Mouse (Mus musculus): Measurements from ENCODE around the gene Pyroxd2.
"Not testable (repeated sequence)": the region's sequence is repeated elsewhere in the genome, so short reads cannot be mapped to it uniquely, and the experiment has no call there.

The Pyroxd2 gene

DNA sequence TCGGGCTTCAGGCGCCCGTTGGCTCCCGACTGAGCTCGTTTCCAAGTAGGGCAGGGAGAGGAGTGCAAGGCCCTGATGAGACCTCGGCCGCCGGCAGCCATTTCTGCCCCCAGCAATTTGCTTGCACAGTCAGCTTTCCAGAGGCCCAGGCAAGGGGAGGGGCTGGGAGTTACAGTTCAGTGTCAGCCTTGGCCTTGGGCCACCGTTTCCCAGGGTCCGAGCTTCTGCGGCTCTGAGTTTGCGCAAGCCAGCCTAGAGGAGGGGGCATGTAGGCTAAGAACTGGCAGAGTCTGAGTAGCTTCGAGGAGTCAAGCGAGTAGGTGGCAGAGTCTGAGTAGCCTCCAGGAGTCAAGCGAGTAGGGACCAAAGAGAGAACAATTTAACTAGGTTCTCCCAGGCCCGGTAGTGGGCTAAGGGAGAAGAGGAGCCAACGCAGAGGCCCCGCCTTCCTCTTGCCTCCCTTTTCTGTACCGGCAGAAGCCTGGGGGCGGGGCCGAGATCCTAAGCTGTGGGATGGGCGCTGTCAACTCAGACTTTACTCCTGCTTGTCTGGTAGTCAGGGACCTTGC, at the start of gene Pyroxd2:
Gene Pyroxd2, minus strand, starts transcription at position 413 of the 569 bp plus-strand sequence.
- peak; percentile 95 for DNase-seq

DNA sequence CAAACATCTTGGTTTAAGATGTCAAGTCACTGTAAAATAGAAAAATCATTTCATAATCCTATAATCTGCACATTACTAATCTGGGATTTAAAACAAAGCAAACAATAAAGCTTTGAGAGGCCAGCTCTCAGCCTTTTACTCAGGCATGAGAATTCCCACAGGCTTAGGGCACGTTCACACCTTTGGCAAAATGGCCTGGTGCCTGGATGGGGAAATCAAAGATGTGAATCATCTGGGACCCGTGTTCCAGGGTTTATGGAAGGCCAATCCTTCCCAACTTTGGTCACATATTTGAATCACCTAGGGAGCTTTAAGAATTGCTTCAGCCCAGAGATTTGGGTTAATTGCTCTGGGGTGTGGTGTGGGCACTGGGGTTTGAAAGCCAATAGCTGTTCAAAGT, 45.3 kb upstream of the Pyroxd2 start:
- DNase-seq: no peak

DNA sequence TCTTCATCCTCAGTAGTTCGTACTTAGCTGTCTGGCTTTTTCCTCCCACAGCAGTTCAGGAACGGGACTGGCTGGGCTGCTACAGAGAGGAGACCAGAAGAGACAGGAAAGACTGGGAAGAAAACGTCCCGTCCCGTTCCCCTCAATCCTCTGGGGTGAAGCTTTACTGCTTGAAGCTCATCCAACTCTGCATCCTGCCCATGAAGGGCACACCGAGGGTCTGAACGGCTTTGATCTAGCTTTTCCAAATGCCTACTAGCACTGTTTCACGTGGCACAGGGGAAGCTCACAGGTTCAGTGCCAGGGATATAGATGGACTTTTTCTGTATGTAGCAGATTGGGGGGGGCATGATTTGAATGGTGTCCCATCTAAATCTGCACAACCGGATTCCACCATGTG, 43.2 kb upstream of the Pyroxd2 start:
- DNase-seq: no peak

DNA sequence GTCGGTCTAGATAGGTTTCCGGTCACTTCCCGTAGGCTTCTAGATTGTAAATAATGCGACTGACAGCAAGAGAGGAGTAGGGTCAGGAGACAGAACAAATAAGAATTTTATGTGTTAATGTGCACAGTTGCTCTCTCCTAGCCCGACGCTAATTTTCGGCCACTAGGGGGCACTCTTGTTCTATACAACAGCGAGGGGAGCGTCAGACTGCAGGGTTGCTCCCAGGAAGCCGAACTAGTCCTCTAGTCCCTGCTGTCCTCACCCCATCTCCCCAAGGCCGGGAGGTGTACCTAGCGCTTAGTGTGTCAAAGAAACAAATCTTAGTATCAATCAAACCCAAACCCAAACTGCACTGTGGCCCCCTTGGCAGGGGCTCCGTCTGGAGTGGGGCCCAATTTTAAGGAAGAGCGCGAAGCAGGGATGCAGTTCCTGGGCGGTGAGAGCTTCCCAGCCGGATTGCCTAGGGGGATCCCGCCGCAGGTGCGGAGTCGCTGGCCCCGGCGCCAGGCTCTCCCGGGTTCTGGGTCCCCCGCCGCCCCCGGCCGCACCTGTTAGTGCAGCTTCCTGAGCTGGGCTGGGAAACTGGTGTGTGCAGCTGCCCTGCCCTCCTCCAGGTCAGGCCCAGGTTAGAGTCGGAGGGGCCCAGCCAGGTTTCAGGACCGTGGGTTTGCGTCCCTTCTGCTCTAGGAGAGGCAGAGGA, 42.5 kb upstream of the Pyroxd2 start:
- DNase-seq: peak; percentile 80

GRCm38 (mm10) chr19:42788311-42788710, 35.7 kb upstream of the Pyroxd2 start:
- no peak for DNase-seq

DNA sequence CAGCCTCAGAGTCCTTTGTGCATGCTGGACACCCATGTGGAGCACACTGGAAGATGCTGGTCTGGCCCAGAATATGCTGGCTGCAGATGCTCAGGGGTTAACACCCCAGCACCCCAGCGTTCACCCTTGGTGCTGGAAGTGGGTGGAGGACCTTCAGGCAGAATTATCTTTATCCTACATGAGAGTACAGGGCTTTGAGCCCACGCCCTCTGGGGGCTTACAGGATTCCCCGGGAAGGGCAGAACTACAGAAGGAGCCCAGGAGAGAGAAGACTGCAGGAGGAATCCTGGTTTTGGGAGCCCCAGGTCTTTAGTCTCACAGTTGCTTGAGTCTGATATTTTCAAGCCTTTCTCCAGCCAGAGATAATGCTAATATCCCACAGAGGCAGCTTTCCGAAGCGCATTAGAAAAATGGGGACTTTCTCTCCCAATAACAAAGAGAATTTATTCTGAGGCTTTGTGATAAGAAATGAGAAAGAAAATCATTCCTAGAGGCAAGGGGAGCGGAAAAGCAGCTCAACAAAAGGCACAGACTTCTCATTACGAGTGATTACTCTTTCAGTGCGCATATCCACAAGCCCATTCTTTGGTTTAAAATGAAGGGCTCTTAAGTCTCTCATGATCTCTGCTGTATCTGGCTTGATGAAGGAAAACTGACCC, 33.1 kb upstream of the Pyroxd2 start:
- no peak for DNase-seq

DNA sequence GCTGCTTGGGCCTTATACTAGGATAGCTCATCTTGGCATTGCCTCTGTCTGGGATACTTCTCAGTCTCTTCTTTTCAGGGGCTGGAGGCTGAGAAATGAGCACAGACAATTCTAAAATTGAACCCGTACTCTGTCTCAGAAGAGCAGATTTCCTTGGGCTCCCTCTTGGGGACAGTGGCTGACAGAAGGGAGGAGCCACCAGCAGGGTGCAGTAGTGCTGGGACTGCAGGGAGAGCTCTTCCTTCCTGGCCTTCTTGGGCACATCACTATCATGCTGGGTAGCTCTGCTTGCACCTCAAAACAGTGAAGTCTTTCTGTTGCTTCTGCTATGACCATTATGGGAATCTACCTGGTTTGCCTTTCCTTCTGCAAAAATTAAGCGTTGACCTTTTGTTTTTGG, 32.6 kb upstream of the Pyroxd2 start:
- no peak for DNase-seq

GRCm38 (mm10) chr19:42780156-42780538, 27.6 kb upstream of the Pyroxd2 start:
- DNase-seq: not testable (repeated sequence)

DNA sequence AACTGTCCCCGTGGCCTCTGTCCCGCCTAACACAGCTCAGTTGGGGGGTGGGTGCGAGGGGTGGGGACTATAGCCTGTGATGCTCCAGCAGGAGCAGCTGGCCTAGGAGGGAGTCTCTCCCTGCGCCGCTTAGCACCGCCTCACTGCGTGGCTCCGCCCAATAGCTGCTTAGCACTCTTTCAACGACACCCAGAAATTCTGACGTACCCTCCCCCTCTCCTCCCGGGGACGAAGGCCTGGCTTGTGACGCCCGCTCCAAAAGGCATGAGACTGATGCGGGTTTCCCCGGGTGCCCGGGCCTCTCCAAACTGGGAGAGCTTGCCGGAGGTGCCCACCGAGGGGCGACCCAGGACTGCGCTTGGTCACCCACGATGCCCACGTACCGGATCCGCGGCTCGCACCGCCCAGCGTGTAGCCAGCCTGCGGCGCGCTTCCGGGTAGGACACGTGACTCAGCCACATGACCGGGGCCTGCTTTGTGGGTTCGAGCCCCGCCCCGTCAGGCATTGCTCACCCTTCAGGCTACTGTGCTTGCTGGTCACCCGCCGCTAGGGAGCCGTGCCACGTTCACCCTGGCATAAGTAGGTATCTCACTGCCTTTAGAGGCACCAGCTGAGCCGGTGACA, 27.1 kb upstream of the Pyroxd2 start, which contains the start of gene Hps1:
Gene Hps1, minus strand, starts transcription at position 448 of the 625 bp plus-strand sequence.
- peak; percentile 87 for DNase-seq

GRCm38 (mm10) chr19:42777801-42778200, 25.2 kb upstream of the Pyroxd2 start:
- peak; percentile 55 for DNase-seq

DNA sequence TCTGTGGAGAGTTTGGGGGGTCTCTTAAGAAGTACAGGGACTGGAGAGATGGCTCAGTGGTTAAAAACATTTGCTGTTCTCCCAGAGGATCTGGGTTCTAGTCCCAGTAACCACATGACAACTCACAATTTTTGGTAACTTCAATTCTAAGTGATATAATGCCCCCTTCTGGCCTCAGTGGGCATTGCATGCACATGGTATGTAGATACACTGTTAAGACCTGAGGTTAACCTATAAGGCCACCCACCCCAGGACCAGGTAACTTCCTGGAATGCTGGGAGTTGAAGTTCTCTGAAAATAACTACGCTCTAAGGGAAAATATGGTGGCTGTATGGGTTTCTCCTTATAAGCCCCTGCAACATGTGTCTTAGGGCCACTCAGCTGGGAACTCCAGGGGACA, 24.2 kb upstream of the Pyroxd2 start:
- DNase-seq: peak; percentile 60

GRCm38 (mm10) chr19:42770141-42770872, 17.7 kb upstream of the Pyroxd2 start:
- no peak for DNase-seq

DNA sequence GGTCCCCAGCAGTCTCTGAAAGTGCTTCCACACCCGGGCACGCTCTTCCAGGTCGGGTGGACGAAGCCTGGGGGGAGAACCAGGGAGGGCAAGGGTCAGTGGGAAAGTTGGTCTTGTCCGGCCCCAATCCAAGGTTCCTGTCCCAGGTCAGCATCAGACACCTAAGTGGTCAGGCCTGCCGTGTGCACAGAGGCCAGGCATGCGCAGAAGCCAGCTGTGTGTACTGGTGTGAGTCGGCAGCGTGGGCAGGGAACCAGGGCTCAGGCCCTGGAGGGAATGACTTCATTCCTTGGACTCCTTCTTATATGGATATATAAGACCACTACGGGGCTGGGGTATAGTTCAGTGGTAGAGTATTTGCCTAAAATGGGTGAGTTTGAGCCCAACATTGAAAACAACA, 17.1 kb upstream of the Pyroxd2 start:
- peak; percentile 52 for DNase-seq

DNA sequence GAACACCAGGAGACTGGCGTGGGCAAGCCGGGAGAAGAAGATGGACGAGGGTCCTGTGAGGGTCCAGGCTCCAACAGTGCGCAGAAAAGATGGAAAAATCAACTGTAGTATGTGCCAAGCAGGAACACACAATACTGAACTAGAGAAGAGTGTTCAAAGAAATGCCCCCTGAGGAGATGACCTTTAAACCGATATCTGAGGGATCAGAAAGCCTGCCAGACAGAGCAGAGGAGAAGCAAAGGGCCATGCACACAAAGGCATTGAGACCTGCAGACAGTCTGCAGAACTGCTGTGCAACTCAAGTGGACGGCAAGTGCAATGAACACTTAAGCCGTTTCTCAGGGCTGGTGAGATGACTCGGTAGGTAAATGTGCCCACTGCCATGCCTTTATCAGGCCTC, 14.8 kb upstream of the Pyroxd2 start:
- peak; percentile 57 for DNase-seq

DNA sequence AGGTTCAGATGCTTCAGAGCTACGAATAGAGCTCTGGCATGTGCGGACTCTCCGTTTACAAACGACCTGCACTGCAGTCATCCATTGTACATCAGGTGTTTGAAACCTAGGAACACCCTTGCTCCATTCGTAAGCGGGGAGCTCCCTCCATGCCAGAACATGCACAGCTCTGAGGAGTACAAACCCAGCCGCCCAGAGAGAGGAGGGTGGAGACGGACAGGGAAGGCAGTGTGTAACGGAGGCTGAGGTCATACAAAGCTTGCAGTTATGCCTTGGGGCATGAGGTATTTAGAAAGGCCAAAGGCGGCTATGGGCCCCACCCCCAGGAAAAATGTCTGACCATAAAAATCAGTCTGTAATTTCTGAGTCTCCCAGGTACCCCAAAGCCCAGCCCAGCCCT, 11.8 kb upstream of the Pyroxd2 start:
- no peak for DNase-seq

DNA sequence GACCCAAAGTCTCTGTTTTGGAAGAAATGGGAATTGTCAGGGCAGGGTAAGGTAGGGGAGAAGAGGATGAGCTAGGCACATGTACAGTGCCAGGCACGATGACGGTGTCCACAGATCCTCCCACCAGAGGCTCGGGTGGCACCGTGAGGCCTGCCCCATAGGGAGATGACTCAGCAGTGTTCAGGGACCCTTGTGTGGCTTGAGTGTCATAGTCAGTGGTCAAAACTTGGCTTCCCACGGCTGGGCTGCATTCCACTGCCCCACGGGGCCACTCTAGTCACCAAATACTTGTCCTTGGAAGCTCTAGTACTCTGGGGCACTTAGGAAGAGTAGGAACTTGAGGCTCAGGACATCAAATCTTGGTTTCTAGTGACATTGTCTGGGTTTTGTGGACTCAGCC, 4.1 kb upstream of the Pyroxd2 start:
- no peak for DNase-seq

GRCm38 (mm10) chr19:42755148-42755870, 2.7 kb upstream of the Pyroxd2 start:
- peak; percentile 71 for DNase-seq

DNA sequence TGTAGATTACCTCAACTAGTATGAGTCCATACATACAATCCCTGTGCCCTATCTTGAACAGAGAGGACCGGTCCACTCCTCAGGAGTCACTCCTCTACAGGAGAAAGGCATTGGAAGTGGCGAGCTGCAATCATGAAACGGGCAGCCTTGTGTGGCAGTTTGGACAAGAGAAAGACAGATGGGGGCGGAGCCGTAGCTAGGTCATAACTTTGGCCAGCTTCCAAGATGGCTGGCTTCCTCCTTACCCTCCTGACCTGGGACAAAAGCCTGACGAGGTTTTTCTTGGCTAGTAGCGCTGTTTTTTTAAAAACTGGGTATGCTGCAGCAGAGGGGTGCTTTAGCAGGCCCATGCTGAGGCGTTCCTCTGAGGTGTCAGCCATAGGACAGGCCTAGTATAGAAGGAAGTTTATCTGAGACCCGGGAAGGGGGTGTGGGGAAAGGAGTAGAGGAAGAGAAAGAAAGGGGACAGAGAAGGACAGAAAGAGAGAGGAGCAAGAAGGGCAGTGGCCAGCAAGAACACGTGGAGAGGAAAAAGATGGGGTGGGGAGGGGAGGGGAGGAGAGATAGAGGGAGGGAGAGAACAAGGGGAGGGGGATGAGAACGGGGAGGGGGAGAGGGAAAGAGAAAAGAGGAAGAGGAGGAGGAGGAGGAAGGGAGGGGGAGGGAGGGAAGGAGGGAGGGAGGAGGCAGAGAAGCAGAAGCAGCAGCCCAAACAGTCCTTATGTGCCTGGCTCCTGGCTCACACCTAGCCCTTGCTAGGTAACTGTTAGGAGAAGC, 754 bp upstream of the Pyroxd2 start:
- peak; percentile 96 for DNase-seq

DNA sequence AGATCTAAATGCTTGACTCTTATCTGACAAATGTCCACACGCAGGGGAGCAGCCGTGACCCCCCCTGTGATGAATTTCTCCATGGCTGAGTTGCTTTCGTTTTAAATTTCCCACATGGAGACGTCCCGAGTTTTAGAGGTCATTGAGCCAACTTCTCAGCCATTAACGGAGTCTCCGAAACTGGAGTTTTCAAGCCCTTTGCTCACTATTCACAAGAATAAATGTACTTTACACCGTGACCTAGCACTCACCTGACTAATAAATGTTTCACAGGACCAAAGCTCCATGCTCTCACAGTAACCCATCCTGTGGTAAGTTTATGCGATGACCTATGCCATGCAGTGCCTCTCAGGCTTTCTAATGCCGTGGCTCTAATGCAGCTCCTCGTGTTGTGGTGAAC, 2.4 kb downstream of the Pyroxd2 start:
- peak; percentile 92 for DNase-seq

GRCm38 (mm10) chr19:42746702-42747101, 5.9 kb downstream of the Pyroxd2 start:
- DNase-seq: no peak

DNA sequence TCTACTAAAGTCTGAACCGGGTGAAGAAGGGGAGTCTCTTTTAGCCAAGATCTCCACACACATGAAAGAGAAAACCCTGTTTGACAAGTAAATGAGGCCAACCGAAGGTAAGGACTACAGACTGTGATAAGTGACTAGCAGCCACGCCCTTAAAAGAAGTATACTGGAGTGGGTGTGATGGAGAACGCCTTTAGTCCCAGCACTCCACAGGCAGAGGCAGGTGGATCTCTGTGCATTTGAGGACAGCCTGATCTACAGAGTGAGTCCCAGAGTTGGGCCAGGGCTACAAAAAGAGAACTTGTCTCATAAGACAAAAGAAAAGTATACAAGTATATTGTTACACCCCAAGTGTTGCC, 6.7 kb downstream of the Pyroxd2 start:
- no peak for DNase-seq
